Mouse (Mus musculus) T-helper 2 cell (primary cell): ENCODE results near the gene Mta1.

Experiments used
- in situ Hi-C: fragments of 300-600 bp; cut with MboI, MseI; formaldehyde crosslinking; loops from one replicate; pipeline ENCODE4 v1.15.1; 2025; ENCODE audit warnings: high pct_unique_total_duplicates

The Mta1 gene

DNA sequence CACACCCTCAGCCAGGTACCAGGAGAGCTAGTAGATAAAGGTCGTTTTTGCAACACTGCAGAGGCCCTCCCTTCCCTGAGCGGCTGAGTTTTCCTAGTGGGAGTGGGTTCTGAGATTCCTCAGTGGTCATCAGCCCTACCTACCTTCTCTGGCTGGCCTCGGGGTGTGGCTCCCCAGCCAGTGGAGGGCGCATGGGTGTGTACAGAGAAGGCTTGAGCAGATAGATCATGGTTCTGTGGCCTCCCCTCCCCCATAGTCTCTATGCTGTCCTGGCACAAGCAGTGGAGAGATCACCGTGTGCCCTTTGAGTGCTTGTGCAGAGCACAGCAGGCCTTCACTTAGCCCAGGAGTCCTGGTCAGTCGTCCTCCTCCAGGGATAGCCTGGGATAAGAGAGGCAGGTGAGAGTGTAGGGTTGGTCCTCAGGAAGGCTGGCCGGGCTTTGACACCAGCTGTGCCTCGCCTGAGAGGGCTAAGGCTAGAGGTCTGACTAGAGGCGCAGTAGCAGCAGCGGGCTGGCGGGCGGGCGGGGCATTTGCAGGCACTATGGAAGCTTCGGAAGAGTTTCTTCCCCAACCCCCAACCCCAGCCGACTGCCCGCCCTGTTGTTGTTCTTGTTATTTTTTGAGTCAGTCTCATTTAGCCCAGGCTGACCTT, 50.4 kb downstream of the Mta1 start:
- in situ Hi-C loops: loop anchor here (5.0 kb wide), 2 partner anchors 39 to 276 kb away; partner anchors contain the start of gene Tmem121

DNA sequence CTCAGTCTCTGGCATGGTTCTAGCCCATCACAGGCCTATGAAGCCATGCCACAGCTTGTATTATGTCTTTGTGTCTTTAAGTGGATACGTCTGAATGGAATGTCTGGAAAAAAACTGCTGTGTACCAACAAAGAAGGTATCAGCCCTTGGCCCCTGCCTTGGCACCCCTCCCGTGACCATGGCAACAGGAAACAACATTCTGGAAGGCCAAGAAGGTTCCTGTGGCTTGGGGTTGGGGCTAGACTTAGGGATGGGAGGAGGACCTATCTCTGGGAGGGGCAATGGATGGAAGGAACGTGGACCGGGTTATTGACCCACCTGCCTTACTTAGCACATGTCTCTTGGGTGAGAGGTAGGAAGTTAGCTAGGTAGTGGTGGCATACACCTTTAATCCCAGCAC, 51.3 kb downstream of the Mta1 start:
- in situ Hi-C loops: loop anchor here (5.0 kb wide), 2 partner anchors 38 to 277 kb away; partner anchors contain the start of gene Tmem121

DNA sequence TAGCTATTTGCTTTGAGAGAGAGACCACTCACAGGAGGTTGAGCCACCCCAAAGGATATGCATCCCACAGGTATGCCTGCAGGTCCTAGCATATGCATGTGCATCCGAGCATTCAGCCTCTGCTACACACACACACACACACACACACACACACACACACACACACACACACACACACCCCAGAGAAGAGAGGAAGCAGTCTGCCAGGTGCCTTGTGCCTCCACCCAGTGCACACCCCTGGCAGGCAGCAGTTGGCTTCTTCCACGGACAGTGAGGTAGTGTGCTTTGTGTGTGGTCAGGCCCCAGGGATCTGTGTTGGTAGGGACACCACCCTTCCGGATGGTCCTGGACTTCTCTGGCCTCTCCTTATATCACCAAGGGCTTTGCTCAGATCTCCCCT, 51.8 kb downstream of the Mta1 start:
- in situ Hi-C loops: loop anchor here (5.0 kb wide), 2 partner anchors 37 to 278 kb away; partner anchors contain the start of gene Tmem121

DNA sequence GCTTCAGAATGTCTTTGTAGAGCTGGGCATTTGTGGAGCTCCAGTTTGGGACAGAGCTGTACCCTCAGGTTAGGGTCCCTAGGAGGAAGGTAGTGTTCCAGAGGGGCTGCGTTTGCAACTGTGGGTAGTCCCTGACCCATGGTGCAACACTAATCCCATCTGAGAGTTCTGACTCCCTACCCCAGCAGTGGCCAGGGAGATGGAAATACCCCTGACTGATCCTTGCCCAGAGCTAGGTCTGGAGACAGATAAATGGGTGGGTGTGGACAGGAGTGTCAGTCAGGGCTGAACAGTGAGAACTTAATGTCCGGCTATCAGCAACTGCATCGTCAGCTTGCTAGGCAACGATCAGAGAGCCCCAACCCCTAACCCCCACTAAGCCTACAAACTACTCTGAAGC, 52.5 kb downstream of the Mta1 start:
- in situ Hi-C loops: no loop called here

DNA sequence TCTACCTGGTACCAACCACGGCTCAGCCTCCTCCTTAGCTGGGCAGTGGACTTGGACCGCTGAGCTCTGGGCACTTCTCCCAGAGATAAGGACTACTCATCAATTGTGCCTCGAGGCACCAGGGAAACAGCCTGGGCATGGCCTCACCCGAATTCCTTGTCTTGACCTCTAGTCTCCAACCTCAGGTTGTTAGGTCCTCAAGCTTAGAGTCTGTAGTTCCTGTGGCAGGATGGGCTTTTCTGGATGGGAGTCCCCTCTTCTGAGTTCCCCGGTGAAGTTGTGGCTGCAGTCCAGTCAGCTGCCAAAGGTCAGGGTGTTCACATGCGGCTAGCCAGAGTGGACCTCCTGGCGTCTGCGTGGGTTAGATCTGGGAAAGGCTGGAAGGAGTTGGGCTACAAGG, 53.0 kb downstream of the Mta1 start:
- in situ Hi-C loops: no loop called here

DNA sequence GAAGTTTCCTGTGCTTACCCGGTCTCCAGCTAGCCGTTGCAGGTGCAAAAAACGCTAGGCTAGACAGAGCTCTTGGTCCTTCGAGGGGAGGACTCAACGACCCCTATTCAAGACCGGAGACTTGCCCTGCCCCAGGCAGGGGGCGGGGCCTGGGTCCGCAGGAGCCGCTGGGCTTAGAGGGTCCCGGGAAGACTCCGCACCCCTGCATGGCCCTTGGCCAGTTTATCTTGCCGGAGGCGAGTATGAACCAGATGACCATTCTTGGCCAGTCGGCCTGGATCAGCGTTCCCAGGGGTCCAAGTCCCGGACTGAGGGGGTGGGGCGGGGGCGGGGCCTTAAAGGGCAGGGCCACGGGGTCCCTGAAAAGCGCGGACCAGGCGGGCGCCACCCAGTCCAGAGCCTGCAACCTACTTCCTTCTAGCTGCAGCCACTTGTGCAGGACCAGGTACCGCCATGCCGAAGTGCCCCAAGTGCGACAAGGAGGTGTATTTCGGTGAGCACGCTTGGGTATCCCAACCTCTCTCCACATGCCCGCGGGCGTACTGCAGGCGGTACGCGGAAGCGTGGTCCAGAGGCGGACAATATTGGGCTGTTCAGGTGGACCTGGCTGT, 53.7 kb downstream of the Mta1 start:
- in situ Hi-C loops: no loop called here

DNA sequence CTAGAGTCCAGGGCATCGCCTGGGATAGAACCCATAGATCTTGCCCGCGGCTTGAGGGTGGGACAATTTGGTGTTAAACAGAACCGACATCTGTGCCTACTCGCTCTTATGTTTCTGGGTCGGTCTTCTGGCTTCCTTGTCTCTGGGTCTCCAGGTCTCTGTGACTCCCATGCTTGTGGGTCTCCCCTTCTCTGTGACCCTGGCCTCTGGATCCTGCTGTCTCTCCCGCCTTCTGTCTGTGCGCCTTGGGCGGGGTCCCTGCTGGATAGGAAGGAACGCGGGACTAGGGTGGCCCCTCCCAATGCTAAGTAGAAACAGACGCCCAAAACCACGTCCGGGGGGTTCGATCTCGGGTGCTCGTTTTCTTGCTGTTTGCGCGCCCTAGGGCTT, 54.2 kb downstream of the Mta1 start:
- in situ Hi-C loops: no loop called here

DNA sequence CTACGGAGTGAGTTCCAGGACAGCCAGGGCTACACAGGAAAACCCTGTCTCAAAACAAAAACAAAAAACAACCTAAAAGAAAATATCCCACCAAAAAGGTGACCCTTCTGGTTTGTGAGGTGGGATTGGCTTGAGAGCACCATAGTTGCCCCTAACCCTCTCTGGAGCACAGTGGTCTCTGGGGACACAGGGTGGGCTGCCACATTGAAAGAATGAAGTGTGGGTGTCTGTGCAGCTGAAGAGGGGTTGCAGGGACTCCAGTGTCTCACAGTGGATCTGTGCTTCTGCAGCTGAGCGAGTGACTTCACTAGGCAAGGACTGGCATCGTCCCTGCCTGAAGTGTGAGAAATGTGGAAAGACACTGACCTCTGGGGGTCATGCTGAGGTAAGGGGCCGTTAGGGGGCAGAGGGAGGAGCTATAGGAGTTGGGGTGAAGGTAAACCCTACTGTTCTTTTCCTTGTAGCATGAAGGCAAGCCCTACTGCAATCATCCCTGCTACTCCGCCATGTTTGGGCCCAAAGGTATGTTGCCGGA, 55.0 kb downstream of the Mta1 start:
- in situ Hi-C loops: no loop called here

DNA sequence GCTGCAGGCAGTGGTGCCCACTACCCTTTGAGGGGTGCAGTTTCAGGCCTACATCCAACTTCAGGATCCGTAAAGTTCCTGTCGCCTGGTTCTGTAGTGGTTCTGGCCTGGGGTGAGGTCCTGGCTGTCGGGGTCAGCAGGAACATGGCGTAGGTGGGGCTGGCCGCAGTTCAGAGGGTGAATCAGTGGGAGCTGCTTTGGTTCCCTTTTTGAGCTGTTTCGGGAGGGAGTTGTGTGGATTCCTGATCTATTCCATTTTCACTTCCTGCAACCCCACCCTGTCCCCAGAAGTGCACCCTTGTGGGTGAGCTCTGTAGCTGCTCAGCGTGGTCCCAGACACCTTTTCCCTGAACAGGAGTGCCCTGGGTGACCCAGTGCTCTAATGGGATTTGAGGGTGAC, 55.9 kb downstream of the Mta1 start:
- in situ Hi-C loops: no loop called here

DNA sequence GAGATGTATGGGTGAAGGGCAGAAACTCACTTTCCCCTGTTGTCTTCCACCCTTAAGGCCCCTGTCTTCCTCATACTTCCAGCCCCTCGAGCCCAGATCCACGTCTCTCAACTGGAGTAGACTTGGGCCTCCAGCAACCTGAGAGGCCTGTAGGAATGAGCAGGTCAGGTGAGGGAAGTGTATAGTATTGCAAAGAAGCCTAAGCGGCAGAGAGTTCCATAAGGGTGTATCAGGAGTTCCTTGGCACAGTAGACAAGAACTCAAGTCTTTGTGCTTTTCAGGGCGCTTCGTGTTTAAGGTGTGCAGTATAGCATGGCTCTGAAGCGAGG, 56.6 kb downstream of the Mta1 start:
- in situ Hi-C loops: no loop called here

DNA sequence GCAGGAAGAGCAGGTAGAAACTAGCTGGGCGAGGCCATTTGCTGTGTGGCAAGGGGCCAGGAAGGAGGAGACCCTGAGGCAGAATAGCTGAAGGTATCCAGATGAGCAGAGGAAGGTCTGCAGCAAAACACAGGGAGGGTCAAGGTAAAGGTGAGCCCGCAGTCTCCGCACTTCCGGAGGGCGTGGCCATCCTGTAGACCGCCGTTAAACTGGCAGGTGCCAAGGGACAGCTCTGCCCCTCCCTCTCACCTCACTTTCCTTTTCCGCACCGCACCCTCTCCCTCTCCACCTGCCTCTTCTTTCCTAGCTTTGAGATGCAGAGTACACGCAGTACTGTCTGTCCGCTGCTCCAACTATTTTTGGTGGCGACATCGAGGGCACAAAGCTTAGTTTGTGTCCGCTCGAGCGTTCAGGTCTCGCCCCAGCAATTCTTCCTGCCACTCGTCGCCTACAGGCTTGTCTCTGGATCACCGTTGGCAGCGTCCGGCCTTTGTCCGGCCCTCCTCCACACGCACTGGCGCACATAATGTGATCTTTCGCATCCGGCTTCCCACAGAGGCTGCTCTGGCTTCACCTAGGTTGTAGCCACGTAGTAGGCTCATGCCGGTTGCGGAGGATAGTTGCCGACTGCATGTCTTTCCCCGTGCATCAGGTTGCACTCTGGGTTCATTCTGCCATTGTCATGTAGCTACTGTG, 57.1 kb downstream of the Mta1 start:
- in situ Hi-C loops: no loop called here

DNA sequence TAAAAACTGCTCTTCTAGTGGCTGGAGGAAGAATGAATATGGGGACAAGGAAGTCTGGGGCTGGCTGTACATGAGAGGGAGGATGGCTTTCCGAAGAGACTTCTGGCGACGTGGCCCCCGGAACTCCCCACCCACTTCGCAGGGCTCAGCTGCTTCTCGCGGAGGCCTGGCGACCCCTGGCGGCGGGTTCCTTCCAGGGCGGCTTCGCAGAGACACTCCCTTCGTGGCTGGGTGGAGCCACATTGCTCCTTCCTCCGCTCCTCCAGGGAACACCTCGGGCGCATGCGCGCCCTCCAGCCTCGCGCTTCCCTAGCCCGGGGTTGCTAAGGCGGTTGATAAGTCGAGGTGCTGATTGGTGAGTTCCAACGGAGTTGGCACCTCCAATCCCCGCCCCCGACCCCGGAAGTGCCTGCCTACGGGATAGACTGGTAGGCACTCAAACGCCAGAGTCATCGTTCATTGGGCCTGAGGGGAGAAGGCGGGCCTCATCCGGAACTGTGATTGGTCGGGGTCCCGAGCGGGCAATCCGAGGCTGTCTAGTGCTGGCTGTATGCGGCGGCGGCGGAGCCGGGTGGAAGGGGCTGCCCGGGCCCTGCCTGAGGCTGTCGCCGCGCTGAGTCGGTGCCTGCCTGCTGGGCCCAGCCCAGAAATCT, 57.9 kb downstream of the Mta1 start, which contains the start of gene Tedc1:
Tedc1 (plus strand) TSS at position 535 of the 653 bp plus-strand sequence.
- in situ Hi-C loops: no loop called here

DNA sequence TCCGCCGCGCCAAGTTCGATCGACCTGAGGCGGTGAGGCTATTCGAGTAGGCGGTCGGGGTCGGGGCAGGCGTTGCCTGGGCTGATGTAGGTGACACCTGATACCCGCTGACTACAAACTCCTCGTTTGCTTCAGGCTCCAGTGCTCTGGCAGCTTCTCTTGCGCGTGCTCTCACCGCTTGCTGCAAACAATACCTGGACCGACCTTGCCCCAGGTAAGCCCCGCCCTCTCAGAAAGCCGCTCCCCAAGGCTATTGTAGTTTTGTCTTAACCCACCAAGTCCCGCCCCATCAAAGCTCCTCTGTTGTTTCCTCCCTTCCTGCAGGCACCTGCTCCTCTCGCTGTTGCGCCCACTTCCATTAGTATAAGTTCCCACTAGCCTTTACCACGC, 58.5 kb downstream of the Mta1 start:
- in situ Hi-C loops: no loop called here

DNA sequence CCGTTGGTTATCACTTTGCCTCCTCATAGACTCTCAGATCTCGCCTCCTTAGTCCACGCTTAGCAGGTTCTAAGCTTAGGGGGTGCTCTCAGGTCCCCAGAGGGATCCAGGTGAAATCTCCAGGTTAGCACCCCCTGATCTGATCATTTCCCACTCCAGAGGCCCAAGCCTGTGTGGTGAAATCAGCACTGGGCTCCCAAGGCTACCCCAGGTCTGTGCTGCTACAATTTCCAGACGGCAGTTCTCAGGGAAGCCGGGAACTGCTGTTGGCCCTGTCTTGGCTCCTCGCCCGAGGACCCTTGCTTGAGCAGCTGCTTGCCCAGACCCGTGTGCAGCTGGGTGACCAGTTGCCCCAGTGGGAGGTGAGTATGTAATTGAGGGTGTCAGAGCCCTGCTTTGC, 58.9 kb downstream of the Mta1 start:
- in situ Hi-C loops: no loop called here

DNA sequence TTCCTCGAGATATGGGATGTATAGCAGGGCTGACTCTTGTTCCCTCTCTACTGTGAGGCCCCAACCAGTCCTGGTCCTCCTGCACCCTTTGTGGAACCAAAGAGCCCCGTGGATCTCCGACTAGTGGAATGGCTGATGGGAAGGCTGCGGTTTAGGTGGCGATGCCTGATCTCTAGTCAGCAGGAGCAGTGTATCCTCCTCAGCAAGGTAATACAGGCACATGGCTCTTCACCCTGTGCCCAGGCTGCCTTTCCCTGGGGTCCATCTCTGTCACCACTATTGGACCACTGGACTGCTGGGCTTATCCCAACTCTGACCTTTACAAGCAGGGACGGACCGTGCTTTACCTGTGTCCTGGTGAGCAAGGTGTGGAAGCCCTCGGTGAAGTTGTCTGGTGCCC, 59.4 kb downstream of the Mta1 start:
- in situ Hi-C loops: no loop called here

DNA sequence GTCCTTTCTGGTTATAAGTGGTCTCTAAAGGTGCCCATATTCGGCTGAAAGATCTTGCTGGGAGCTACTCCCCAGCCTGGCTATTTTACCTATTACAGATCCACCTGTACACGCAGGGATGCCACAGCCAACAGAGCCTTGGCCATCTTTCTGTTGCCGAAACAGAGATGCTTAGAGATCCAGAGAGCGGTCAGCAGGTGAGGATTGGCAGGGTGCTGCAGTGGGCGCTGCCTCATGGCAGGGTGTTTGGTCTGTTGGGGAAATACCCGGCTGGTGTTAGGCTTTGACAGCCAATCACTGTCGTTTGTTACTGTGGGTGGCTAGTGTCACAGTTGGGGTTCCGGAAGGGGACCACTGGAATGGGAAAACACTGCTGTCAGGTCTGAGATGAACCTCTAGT, 59.9 kb downstream of the Mta1 start:
- in situ Hi-C loops: no loop called here

DNA sequence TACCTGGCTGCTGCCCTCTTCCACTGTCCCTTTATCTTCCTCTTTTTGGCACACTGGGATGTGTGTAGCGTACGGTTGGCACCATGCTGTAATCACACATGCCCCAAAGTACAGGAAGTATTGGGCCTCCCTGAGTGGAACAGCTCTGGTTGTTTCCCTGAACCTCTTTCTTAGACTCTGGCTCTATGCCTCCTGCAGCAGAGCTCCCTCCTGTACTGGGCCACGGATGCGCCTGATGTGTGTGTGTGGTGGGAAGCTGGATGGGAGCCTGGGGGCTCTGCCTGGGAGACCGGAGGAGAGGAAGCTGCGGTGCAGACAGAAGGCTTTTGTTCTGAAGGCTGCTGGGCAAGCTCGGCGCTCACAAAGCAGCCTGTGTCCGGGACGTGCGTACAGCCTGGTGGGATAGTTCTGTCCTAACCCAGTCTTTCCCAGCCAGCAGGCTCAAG, 65.5 kb downstream of the Mta1 start:
- in situ Hi-C loops: no loop called here

DNA sequence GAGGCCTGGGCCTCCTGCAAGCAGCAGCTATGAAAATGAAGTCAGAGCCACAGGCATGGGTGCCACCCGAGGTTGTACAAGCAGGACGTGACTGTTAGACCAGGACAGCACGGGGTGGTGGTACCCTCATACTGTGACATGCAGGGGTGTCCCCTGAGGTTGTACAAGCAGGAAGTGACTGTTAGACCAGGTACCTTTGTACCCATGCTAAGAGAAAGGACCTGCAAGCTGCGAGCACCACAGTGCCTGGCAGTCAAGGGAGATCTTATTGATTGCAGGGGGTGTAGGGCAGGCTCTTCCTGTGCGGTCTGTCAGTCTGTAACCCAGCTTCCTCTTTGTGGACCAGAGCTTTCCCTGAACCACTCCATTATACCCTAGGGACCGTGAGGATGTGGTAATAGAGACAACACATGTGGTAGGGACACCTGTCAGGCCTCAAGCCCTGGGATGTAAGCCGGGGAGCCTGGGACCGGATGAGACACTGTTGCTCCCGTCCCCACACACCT, 70.0 kb downstream of the Mta1 start:
- in situ Hi-C loops: no loop called here

DNA sequence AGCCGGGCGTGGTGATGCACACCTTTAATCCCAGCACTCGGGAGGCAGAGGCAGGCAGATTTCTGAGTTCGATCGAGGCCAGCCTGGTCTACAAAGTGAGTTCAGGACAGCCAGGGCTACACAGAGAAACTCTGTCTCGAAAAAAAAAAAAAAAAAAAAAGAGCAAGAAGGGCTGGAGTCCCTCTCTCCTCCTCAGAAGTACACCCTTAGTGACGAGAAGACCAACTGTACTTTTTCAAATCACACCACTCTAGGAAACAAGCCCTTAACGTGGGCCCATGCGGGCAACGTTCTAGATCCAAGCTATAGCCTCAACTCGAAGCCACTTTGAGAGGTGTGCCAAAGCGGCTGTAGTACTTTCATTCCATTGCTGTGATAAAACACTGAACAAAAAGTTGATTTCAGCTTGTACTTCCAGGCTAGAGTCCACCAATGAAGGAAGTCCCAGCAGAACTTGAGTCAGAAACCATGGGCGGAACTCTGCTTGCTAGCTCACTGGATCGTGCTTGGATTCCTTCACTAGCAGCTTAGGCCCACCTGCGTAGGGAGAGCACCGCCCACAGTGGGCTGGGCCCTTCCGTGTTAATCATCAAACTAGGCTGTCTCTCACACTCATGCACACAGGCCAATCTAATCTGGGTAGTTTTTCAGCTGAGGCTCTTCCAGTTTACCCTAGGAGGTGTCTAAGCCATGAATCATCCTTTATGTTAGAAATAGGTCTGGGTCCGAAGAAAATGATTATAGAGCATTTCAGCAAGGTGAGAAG, 79.1 kb downstream of the Mta1 start:
- in situ Hi-C loops: no loop called here

DNA sequence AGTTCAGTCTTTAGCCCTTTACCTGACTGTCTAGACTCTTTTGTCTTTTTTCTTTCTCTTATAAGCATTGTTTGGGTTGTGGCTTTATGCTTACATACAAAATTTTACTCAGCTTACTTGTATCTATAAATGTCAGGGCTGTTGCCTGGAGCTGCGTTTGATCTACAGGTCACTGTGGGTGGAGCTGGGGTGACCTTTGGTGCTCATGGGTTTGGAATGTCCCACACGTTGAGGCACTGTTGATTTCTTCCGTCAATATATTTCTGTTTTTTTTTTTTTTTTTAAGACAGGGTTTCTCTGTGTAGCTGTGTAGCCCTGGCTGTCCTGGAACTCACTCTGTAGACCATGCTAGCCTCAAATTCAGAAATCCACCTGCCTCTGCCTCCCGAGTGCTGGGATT, 82.9 kb downstream of the Mta1 start:
- in situ Hi-C loops: no loop called here

DNA sequence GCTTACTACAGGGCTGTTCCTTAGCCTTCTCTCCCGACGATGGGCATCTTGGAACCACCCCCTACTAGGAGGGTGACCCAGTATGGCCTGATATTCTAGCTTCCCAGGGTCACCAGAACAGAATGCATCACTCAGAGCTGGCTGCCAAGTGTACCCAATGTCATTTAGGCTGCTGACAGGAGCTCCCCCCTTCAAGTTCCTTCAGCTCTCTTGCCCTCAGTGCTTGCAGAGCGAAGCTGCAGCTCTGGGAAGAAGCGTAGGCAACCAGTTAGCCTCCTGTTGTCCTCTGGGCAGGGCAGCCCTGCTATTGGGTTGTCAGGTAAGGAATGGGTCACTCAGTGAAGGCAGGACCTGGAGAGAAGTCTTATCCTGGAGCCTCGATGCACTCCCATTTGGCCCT, 86.9 kb downstream of the Mta1 start:
- in situ Hi-C loops: loop anchor here (5.0 kb wide), 1 partner anchor 38 kb away; the partner anchor contains the start of gene Crip1
